8 mouse cellular contexts compared by ENCODE assay signal in the genomic region with DNA sequence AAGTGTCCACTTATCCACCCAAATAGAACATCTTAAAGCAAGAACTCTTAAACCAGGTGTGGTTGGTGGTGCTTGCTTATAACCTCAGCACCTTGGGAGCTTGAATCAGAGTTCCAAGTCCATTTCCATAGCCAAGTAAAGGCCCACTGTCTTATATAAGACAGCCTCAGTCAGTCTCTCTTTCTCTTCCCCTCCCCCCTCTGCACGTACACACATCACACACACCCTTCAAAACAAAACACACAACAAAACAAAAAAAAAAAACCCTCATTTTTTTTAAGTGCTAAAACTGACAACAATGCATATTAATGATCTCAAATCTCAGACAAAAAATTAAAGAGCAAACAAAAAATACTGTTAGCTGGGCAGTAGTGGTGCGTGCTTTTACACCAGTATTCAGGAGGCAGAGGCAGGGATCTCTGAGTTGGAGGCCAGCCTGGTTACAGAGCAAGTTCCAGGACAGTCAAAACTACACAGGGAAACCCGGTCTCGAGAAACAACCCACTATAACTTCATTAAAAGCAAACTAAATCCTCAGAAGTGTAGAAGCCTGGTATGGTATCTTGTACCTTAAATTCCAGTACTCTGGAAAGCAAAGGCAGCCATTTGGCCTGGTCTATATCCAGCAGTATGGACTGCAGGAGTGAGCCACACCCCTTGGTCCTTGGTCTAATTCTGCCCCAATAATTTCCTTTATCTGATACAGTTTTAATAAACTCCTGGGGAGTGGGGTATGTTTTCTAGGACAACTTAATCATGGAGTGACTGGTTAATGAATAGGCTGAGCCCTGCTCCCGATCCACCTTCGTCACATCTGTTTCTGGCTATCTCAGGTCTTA. TPM values are rescaled to one million over a fixed set of nuclear protein-coding genes. Genes with fewer than 3 reads are reported as not detected.
DNase-seq lines count a peak whose midpoint lies in the region; ATAC-seq and TF ChIP-seq lines count a peak whose summit lies in the region.

No protein-coding gene starts in this region.

- no peak for ATAC-seq in forebrain, postnatal 0 days
- no peak for ATAC-seq in liver, embryonic 11.5 days (replicated peaks; ENCODE audit: low FRiP score)

- no peaks in the 10 kb centered on the region for H3K27me3 ChIP-seq in forebrain, postnatal 0 days (ENCODE audit: insufficient read depth, low read length)
- H3K27me3 ChIP-seq in liver, embryonic 11.5 days (replicated peaks; ENCODE audit: control insufficient read depth, insufficient read depth, low read length) = no peaks in the 10 kb centered on the region

- TF ChIP-seq CTCF in left cerebral cortex, adult 2 months (IDR thresholded peaks at IDR 0.05) = no peak
- TF ChIP-seq CTCF in bone marrow macrophage, adult 2 months (IDR thresholded peaks at IDR 0.05; ENCODE audit: low read depth, low read length) = no peak
- TF ChIP-seq CTCF in forebrain, postnatal 0 days (IDR thresholded peaks at IDR 0.05; ENCODE audit: low read depth) = no peak

- H3K27ac ChIP-seq in left cerebral cortex, adult 2 months = peak overlapping the region; percentile 89
- H3K27ac ChIP-seq in bone marrow macrophage, adult 2 months (ENCODE audit: insufficient read depth, low read depth, low read length) = peak overlapping the region; percentile 77
- peak overlapping the region; percentile 90 for H3K27ac ChIP-seq in forebrain, postnatal 0 days (ENCODE audit: low read depth, low read length)
- peak overlapping the region; percentile 90 for H3K27ac ChIP-seq in liver, embryonic 11.5 days (ENCODE audit: low read depth, low read length)

- H3K4me3 ChIP-seq in left cerebral cortex, adult 2 months = peak overlapping the region; percentile 85
- peak overlapping the region; percentile 68 for H3K4me3 ChIP-seq in bone marrow macrophage, adult 2 months (ENCODE audit: insufficient read depth, low read length)
- peak overlapping the region; percentile 92 for H3K4me3 ChIP-seq in forebrain, postnatal 0 days (ENCODE audit: low read depth, low read length)
- peak overlapping the region; percentile 96 for H3K4me3 ChIP-seq in liver, embryonic 11.5 days (ENCODE audit: low read depth, low read length)

- 18% methylated on average over 6 of the region's 6 CpGs for WGBS in forebrain, postnatal 0 days
- WGBS in liver, embryonic 11.5 days = 32% methylated on average over 6 of the region's 6 CpGs

- peak overlapping the region; percentile 66 for H3K9ac ChIP-seq in forebrain, postnatal 0 days
- H3K9ac ChIP-seq in liver, embryonic 11.5 days (ENCODE audit: low read depth, low read length) = peak overlapping the region; percentile 72

- peaks cover 7% of the 10 kb centered on the region for H3K4me1 ChIP-seq in bone marrow macrophage, adult 2 months (ENCODE audit: control insufficient read depth, insufficient read depth, low read length)
- H3K4me1 ChIP-seq in forebrain, postnatal 0 days (ENCODE audit: insufficient read depth) = peaks cover 19% of the 10 kb centered on the region
- H3K4me1 ChIP-seq in liver, embryonic 11.5 days (replicated peaks; ENCODE audit: control insufficient read depth, insufficient read depth, low read length) = peaks cover 17% of the 10 kb centered on the region

- no peak for TF ChIP-seq POLR2A in bone marrow macrophage, adult 2 months (IDR thresholded peaks at IDR 0.05; ENCODE audit: borderline replicate concordance, low read depth, low read length)

- H3K9me3 ChIP-seq in forebrain, postnatal 0 days (ENCODE audit: low read length) = no peaks in the 10 kb centered on the region
- no peaks in the 10 kb centered on the region for H3K9me3 ChIP-seq in liver, embryonic 11.5 days (ENCODE audit: control insufficient read depth, low read length)

- no peak for DNase-seq in left cerebral cortex, adult 2 months (ENCODE audit: extremely low spot score in 1 of 2, low spot score in 2 of 2)
- DNase-seq in left cerebral cortex, postnatal 4 days = no peak
- DNase-seq in forebrain, postnatal 0 days = no peak
- no peak for DNase-seq in liver, embryonic 11.5 days (ENCODE audit: low spot score)
- DNase-seq in spleen, postnatal 10 days (ENCODE audit: low spot score in 2 of 2) = no peak
- DNase-seq in left cerebral cortex, adult 18-20 months (ENCODE audit: low spot score in 2 of 2) = no peak
- no peak for DNase-seq in lung, postnatal 4 days

- H3K4me2 ChIP-seq in forebrain, postnatal 0 days (ENCODE audit: low read depth) = peak overlapping the region; percentile 48
- H3K4me2 ChIP-seq in liver, embryonic 11.5 days = peak overlapping the region; percentile 89

- H3K36me3 ChIP-seq in forebrain, postnatal 0 days (ENCODE audit: insufficient read depth) = no peaks in the 10 kb centered on the region
- no peaks in the 10 kb centered on the region for H3K36me3 ChIP-seq in liver, embryonic 11.5 days (ENCODE audit: control insufficient read depth, insufficient read depth, low read length)

- intact Hi-C loops in left cerebral cortex, adult 2 months (cut with DNase I) = loop anchor here (2.0 kb wide), 1 partner anchor 268 kb away; the partner anchor contains the start of gene Tmem158
- intact Hi-C loops in left cerebral cortex, postnatal 4 days (cut with DNase I) = loop anchor here (10.0 kb wide), 2 partner anchors 164 to 264 kb away; partner anchors contain the start of genes Lars2 and Tmem158

RNA-seq across cellular contexts. Expression of gene Sacm1l, which starts 1.3 kb away (rescaled TPM):
- total RNA-seq in left cerebral cortex, adult 2 months (2021) = 10 to 100 TPM; 62.2 to 62.3 TPM
- 10 to 100 TPM; 43.3 to 46.6 TPM for total RNA-seq in left cerebral cortex, postnatal 4 days (2021)
- 34.8 and 37.9 TPM in 2 replicates for polyA plus RNA-seq in bone marrow macrophage, adult 2 months (2012; ENCODE audit: insufficient read depth, insufficient read length, missing spikeins)
- total RNA-seq in forebrain, postnatal 0 days (2014; rRNA removed) = 38.9 and 45.1 TPM in 2 replicates
- polyA plus RNA-seq in forebrain, postnatal 0 days (2015; fragmentation: Nextera tagmentation; extraction: Ambion mirVana) = 25.1 and 33.1 TPM in 2 replicates
- 44.5 and 55.3 TPM in 2 replicates for polyA plus RNA-seq in liver, embryonic 11.5 days (2014; fragmentation: Nextera tagmentation; extraction: Ambion mirVana)
- 10 to 100 TPM; 69.3 to 70.2 TPM for total RNA-seq in left cerebral cortex, adult 18-20 months (2021)

RNA-seq across cellular contexts. Expression of gene Limd1, which starts 49.8 kb away (rescaled TPM):
- total RNA-seq in left cerebral cortex, adult 2 months (2021) = 1 to 10 TPM; 6.2 to 7.8 TPM
- 10 to 100 TPM in 1 of 2 experiments, 1 to 10 TPM in 1; 9.5 to 10.2 TPM for total RNA-seq in left cerebral cortex, postnatal 4 days (2021)
- polyA plus RNA-seq in bone marrow macrophage, adult 2 months (2012; ENCODE audit: insufficient read depth, insufficient read length, missing spikeins) = 35.2 and 36.1 TPM in 2 replicates
- 16.3 and 23.8 TPM in 2 replicates for total RNA-seq in forebrain, postnatal 0 days (2014; rRNA removed)
- 8.8 and 9.1 TPM in 2 replicates for polyA plus RNA-seq in forebrain, postnatal 0 days (2015; fragmentation: Nextera tagmentation; extraction: Ambion mirVana)
- polyA plus RNA-seq in liver, embryonic 11.5 days (2014; fragmentation: Nextera tagmentation; extraction: Ambion mirVana) = 41.7 and 42.2 TPM in 2 replicates
- total RNA-seq in left cerebral cortex, adult 18-20 months (2021) = 1 to 10 TPM; 5.9 to 6.4 TPM
